Mouse (Mus musculus): Measurements from ENCODE around the gene Srp68. TPM values are rescaled to one million over a fixed set of nuclear protein-coding genes. Genes with fewer than 3 reads are reported as not detected.
"Not testable (repeated sequence)": the region's sequence is repeated elsewhere in the genome, so short reads cannot be mapped to it uniquely, and the experiment has no call there.

Srp68 gene
- total RNA-seq, 4 experiments from 2014 or later, result 61.1 to 71.3 (median 66.1) TPM

DNA sequence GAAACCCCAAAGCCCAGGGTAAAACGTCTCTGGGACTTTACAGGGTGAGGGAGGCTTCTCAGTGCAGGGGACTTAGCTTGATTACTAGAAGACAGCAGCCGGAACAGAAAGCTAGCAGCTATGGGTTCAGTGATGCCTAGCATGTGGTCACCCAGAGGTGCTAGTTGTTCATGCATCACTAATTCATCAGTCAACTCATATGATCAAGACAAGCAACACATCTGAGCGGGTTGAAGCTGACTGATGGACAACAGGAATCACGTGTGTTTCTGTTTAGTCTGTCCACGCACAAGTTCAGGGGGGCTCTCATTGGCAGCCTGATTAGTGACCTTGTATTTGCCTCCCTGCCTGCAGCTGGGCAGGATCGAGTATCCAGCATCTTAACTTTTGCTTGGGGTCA lies 10.0 kb upstream of the Srp68 start:
- no peak for DNase-seq (ENCODE audit: low spot score in 2 of 2)

GRCm38 (mm10) chr11:116282912-116283521 lies 9.0 kb upstream of the Srp68 start:
- DNase-seq (ENCODE audit: low spot score in 2 of 2), result no peak

- no peak for DNase-seq (ENCODE audit: low spot score in 2 of 2)
Measured at GRCm38 (mm10) chr11:116282089-116282488, 8.1 kb upstream of the Srp68 start.

DNA sequence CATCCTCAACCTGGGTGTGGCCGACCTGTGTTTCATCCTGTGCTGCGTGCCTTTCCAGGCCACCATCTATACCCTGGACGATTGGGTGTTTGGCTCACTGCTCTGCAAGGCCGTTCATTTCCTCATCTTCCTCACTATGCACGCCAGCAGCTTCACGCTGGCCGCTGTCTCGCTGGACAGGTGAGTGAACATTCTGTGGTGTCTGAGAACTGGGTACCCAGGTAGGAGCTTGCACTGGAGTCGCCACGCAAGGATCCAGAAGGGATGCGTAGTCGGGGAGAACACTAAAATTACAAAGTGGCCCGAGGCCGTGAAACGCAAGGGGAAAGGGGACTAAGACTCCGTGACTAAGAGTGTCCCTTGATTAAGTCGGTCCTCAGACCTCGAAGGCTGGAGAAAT lies 7.7 kb upstream of the Srp68 start:
- DNase-seq (ENCODE audit: low spot score in 2 of 2), result no peak

DNA sequence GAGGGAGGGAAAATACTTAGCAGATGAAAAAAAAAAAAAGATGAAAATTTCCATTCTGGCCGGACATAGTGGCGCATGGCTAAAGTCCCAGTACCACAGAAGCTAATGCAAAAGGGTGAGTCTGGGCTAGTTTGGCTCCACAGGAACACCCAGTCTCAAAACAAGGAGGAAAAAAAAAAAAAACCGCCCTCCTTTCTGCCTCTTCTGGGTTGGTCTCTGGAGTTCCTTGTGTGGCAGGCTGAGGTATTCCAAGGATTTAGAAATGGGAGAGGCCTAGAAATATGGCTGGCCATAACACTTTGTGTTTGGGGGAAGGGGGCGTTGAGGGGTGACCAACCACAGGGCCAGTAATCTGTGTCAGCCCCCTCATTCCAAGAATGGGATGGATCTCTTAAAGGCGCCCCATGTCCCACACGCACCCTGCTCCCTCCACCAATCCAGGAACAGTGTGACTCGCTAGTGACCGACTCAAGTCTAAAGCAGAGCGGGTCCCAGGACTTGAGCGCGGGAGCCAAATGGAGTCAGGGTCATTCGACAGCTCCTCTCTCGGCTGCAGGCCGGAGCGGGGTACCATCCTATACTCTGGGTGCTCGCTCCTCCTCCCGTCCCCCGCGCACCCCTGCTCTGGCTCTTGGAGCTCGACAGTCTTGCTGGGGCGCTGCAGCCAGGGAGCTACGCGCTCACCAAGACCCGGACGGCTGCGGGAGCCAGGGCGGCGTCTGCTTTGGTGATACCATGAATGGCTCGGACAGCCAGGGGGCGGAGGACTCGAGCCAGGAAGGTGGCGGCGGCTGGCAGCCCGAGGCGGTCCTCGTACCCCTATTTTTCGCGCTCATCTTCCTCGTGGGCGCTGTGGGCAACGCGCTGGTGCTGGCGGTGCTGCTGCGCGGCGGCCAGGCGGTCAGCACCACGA lies 7.0 kb upstream of the Srp68 start, which contains the start of gene Galr2:
Galr2 (plus strand) TSS at position 189 of the 913 bp plus-strand sequence.
- DNase-seq (ENCODE audit: low spot score in 2 of 2), result no peak

GRCm38 (mm10) chr11:116277184-116277583 lies 3.2 kb upstream of the Srp68 start:
- DNase-seq (ENCODE audit: low spot score in 2 of 2), result not testable (repeated sequence)

DNA sequence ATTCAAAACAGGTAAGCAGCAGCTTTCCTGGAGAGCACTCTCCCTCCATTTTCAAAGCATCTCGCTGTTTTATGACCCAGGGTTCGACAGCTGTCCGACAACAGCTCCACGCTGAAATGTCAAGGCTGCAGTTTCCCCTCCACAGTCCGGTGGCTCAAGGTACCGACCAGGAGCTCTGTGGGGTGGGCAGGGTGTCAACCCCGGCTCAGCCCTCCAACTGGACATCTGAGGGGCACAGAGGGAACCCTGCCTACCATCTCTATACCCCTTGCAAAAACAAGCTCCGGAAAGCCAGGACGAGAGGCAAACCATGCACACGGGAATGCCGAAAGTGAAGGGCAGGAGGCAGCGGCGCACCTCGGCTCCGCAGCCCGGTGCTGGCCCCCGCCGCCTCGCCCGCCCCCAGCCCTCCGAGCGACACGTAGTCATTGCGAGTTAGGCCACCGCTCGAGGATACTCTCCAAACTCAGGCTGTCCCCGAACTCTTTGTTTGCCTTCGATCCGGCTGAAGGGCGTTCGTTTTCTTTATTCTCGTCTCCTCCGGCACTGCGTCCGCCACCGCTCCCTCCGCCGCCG lies 460 bp downstream of the Srp68 start:
- no peak for DNase-seq (ENCODE audit: low spot score in 2 of 2)

GRCm38 (mm10) chr11:116272589-116273468 lies 1.2 kb downstream of the Srp68 start:
- no peak for DNase-seq (ENCODE audit: low spot score in 2 of 2)

GRCm38 (mm10) chr11:116269560-116269959 lies 4.5 kb downstream of the Srp68 start:
- no peak for DNase-seq (ENCODE audit: low spot score in 2 of 2)

GRCm38 (mm10) chr11:116268313-116268712 lies 5.7 kb downstream of the Srp68 start:
- DNase-seq (ENCODE audit: low spot score in 2 of 2), result no peak

- DNase-seq (ENCODE audit: low spot score in 2 of 2), result no peak
Measured at GRCm38 (mm10) chr11:116267637-116268036, 6.4 kb downstream of the Srp68 start.

DNA sequence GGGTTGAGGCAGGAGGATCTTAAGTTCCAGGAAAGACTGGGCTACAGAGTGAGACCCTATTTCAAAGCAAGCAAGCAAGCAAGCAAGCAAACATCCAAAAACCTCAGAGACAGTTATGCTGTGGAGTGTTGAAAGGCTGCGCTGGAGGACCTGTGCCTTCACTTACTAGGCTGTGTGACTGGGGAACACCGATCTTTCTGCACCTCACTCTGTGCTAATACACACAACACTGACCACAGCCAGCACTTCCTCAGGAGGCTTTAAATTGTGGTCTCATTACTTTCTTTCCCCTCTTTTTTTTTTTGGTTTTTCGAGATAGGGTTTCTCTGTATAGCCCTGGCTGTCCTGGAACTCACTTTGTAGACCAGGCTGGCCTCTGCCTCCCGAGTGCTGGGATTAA lies 8.2 kb downstream of the Srp68 start:
- DNase-seq (ENCODE audit: low spot score in 2 of 2), result no peak

- no peak for DNase-seq (ENCODE audit: low spot score in 2 of 2)
Measured at GRCm38 (mm10) chr11:116265352-116265751, 8.7 kb downstream of the Srp68 start.

GRCm38 (mm10) chr11:116260259-116260658 lies 13.8 kb downstream of the Srp68 start:
- no peak for DNase-seq (ENCODE audit: low spot score in 2 of 2)

DNA sequence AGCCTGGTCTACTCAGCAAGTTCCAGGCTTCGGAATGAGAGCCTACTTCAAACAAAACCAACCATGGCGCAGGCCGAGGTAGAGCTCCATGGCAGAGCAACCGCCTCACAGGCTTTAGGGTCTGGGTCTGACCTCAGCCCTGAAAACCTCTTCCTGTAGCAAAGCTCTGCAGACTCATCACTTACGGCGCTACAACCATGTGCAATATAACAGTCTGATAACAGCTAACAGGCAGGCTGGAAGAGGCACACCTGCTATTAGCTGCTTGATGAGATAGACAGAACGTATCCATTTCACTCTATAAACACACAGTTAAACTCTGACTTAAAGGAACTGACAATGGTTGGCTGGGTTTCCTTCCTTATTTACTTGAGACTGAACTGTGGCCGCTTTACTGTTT lies 14.6 kb downstream of the Srp68 start:
- no peak for DNase-seq (ENCODE audit: low spot score in 2 of 2)

GRCm38 (mm10) chr11:116255982-116256675 lies 17.9 kb downstream of the Srp68 start:
- DNase-seq (ENCODE audit: low spot score in 2 of 2), result no peak

- no peak for DNase-seq (ENCODE audit: low spot score in 2 of 2)
Measured at GRCm38 (mm10) chr11:116255090-116255981, 18.7 kb downstream of the Srp68 start.

GRCm38 (mm10) chr11:116254627-116255026 lies 19.4 kb downstream of the Srp68 start:
- no peak for DNase-seq (ENCODE audit: low spot score in 2 of 2)

DNA sequence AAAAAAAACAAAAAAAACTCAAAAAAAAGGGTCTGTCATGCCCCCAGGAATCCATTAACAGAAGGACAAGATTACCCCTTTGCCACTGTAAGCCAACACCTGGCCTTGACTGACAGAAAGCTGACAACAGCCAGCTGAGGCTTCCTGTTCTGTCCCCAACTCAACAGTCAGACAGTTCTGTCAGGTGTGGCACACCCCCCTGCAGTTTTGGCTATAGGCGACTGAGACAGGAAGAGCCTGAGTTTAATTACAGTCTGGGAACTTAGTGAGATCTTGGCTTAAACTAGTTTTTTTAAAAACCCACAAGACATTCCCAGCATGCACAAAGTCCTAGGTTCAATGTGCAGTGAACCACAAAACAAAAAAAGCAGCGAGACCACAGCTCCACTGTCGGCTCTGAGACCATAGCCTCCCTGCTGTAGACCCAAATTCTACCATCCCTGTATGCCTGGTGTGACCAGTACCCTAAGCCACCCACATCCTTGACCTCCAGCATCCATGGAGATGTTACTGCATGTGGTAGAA lies 20.9 kb downstream of the Srp68 start:
- no peak for DNase-seq (ENCODE audit: low spot score in 2 of 2)
